Comparison of ENCODE assay signal across 13 mouse cellular contexts in the genomic region with DNA sequence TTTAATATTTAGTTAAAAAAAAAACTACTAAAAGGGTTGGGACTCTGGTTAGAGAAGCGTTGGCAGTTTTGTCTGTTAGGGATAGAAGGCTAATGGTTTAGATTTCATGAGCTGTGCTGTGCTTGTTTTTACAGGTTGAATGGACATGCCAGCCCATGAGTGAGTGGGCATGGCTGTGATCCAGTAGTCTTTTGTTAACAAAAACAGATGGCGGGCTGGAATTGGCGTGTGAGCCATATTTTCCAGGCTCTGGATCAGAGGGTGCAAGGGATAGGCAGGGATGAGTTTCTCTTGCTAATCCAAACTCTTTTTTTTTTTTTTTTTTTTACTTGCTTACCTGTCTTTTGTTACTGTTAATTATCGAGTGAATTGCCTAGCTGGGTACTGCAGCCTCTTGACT. TPM values are rescaled to one million over a fixed set of nuclear protein-coding genes. Genes with fewer than 3 reads are reported as not detected.
DNase-seq lines count a peak whose midpoint lies in the region; ATAC-seq and TF ChIP-seq lines count a peak whose summit lies in the region.
"Had no signal": no experiment of that assay in that cellular context is flagged by ENCODE, and none has a peak within 500 bp of the region (broad histone marks: within the 10 kb centered on the region; RNA-seq: fewer than 3 reads in every experiment).

No protein-coding gene starts in this region.

- no peak overlapping the region for H3K4me2 ChIP-seq in forebrain, postnatal 0 days (ENCODE audit: low read depth)
- H3K4me2 ChIP-seq: lung, embryonic 15.5 days had no signal

- intact Hi-C loops in left cerebral cortex, adult 2 months (cut with DNase I) = no loop called here

- peaks cover 25% of the 10 kb centered on the region for H3K4me1 ChIP-seq in cerebellum, adult 2 months (ENCODE audit: control insufficient read depth, insufficient read depth, low read length)
- H3K4me1 ChIP-seq in forebrain, postnatal 0 days (ENCODE audit: insufficient read depth) = peaks cover 3% of the 10 kb centered on the region; the same call in 1 of the 2 replicates
- H3K4me1 ChIP-seq: lung, embryonic 15.5 days; megakaryocyte, embryonic 14.5 days had no signal

- H3K9me3 ChIP-seq in forebrain, postnatal 0 days (ENCODE audit: low read length) = no peaks in the 10 kb centered on the region
- H3K9me3 ChIP-seq: lung, embryonic 15.5 days; megakaryocyte, embryonic 14.5 days had no signal

- peak; percentile 21 to 26 for DNase-seq in left cerebral cortex, adult 18-20 months (ENCODE audit: low spot score in 2 of 2)
- no peak for DNase-seq in left cerebral cortex, adult 2 months (ENCODE audit: extremely low spot score in 1 of 2, low spot score in 2 of 2)
- peak; percentile 92 for DNase-seq in brain, embryonic 14.5 days (ENCODE audit: low read depth)
- peak; percentile 91 to 97 for DNase-seq in cerebellum, adult 2 months
- DNase-seq in forebrain, postnatal 0 days = peak; percentile 56
- DNase-seq in B cell, adult 2 months = no peak
- DNase-seq: gastrocnemius, postnatal 25 days; kidney, adult 9 months; liver had no signal

- WGBS in cerebellum, adult 2 months = 6% methylated on average over 4 of the region's 4 CpGs
- 46% methylated on average over 4 of the region's 4 CpGs for WGBS in forebrain, postnatal 0 days

- no peak for TF ChIP-seq CTCF in left cerebral cortex, adult 2 months (IDR thresholded peaks at IDR 0.05)
- TF ChIP-seq CTCF in brain, embryonic 14.5 days (IDR thresholded peaks at IDR 0.05; ENCODE audit: borderline replicate concordance, extremely low read depth, insufficient read depth, insufficient read length) = no peak
- TF ChIP-seq CTCF in cerebellum, adult 2 months (IDR thresholded peaks at IDR 0.05; ENCODE audit: borderline replicate concordance, insufficient read depth, low read depth, low read length) = no peak
- no peak for TF ChIP-seq CTCF in forebrain, postnatal 0 days (IDR thresholded peaks at IDR 0.05; ENCODE audit: low read depth)

- peak; percentile 29; the same call in 1 of the 2 replicates for ATAC-seq in forebrain, postnatal 0 days
- ATAC-seq in erythroid progenitor cell, adult 5-6 weeks (replicated peaks; ENCODE audit: low FRiP score, poor library complexity, severe bottlenecking) = no peak
- ATAC-seq: Patski had no signal

- no peak overlapping the region for H3K27ac ChIP-seq in left cerebral cortex, adult 2 months
- no peak overlapping the region; the same call in 1 of the 2 replicates for H3K27ac ChIP-seq in cerebellum, adult 2 months (ENCODE audit: insufficient read depth, low read length)
- H3K27ac ChIP-seq in forebrain, postnatal 0 days (ENCODE audit: low read depth, low read length) = no peak overlapping the region
- H3K27ac ChIP-seq: lung, embryonic 15.5 days had no signal

- TF ChIP-seq POLR2A in brain, embryonic 14.5 days (IDR thresholded peaks at IDR 0.05; ENCODE audit: borderline replicate concordance, extremely low read depth, insufficient read depth, insufficient read length, poor library complexity, severe bottlenecking) = no peak
- TF ChIP-seq POLR2A in cerebellum, adult 2 months (IDR thresholded peaks at IDR 0.05; ENCODE audit: borderline replicate concordance, insufficient read depth, low read length) = no peak

- no peak overlapping the region for H3K4me3 ChIP-seq in left cerebral cortex, adult 2 months
- H3K4me3 ChIP-seq in cerebellum, adult 2 months (replicated peaks; ENCODE audit: insufficient read depth, low read depth, low read length) = no peak overlapping the region
- H3K4me3 ChIP-seq in forebrain, postnatal 0 days (ENCODE audit: low read depth, low read length) = no peak overlapping the region
- H3K4me3 ChIP-seq: lung, embryonic 15.5 days; megakaryocyte, embryonic 14.5 days had no signal

- no peaks in the 10 kb centered on the region for H3K27me3 ChIP-seq in cerebellum, adult 2 months (ENCODE audit: control insufficient read depth, insufficient read depth, low read length)
- no peaks in the 10 kb centered on the region for H3K27me3 ChIP-seq in forebrain, postnatal 0 days (ENCODE audit: insufficient read depth, low read length)
- H3K27me3 ChIP-seq: lung, embryonic 15.5 days; megakaryocyte, embryonic 14.5 days had no signal

- no peak overlapping the region for H3K9ac ChIP-seq in forebrain, postnatal 0 days
- H3K9ac ChIP-seq: lung, embryonic 15.5 days had no signal

- H3K36me3 ChIP-seq in forebrain, postnatal 0 days (ENCODE audit: insufficient read depth) = no peaks in the 10 kb centered on the region
- H3K36me3 ChIP-seq: lung, embryonic 15.5 days had no signal

RNA-seq across cellular contexts. Expression of gene Anks1b, which starts 38.6 kb away (rescaled TPM):
- total RNA-seq in left cerebral cortex, adult 18-20 months (2021) = 100 to 1,000 TPM; 437 to 438 TPM
- 100 to 1,000 TPM; 472 to 474 TPM for total RNA-seq in left cerebral cortex, adult 2 months (2021)
- 55.7 and 67.7 TPM in 2 replicates for polyA plus RNA-seq in brain, embryonic 14.5 days (2012; rRNA removed)
- 162 and 181 TPM in 2 replicates for polyA plus RNA-seq in cerebellum, adult 2 months (2012; rRNA removed)
- total RNA-seq in forebrain, postnatal 0 days (2014; rRNA removed) = 133 and 145 TPM in 2 replicates
- polyA plus RNA-seq in forebrain, postnatal 0 days (2015; fragmentation: Nextera tagmentation; extraction: Ambion mirVana) = 81.5 and 120 TPM in 2 replicates
- not detected in 2 replicates for total RNA-seq in erythroid progenitor cell, adult 5-6 weeks (2015; ENCODE audit: low replicate concordance)
- not detected in 2 replicates for total RNA-seq in erythroid progenitor cell, adult 5-6 weeks (2017; ENCODE audit: low replicate concordance)

Comparison
In these comparisons a context has a peak if more than half of its experiments do, and no peak if none do; other contexts are left out.
1. DNase-seq: peak in left cerebral cortex, adult 18-20 months (2 of 2), brain, embryonic 14.5 days (single experiment), cerebellum, adult 2 months (2 of 2) and forebrain, postnatal 0 days (single experiment); none in left cerebral cortex, adult 2 months (0 of 2) and B cell, adult 2 months (0 of 2).
2. RNA of gene Anks1b, which starts 38.6 kb away (total RNA-seq): 472 to 474 TPM in left cerebral cortex, adult 2 months, 437 to 438 TPM in left cerebral cortex, adult 18-20 months and 133 to 145 TPM in forebrain, postnatal 0 days; not detected in erythroid progenitor cell, adult 5-6 weeks; every median in the first group is over 100 times any median in the second.